Mouse (Mus musculus): ENCODE data around the gene Irf8. TPM values are rescaled to one million over a fixed set of nuclear protein-coding genes. Genes with fewer than 3 reads are reported as not detected.

Irf8 gene
- total and polyA plus RNA-seq, 3 experiments = not detected

DNA sequence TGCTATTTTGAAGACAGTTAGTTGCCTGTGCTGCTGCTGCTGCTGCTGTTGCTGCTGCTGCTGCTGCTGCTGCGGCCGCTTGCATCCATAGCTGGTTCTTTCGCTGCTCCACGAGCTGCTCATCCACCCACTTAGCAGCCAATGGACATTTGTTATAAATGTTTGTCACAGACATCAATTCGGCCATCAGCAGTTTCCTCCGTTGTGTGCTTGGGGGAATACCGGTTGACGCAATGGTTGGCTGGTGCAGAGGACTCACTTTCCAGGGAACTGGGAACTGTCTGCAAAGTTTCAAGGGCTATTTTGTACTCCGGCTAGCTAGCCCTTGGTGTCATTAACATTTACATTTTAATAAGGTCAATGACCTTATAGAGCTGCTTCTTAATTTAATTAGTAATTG, 32.0 kb upstream of the Irf8 start:
- TF ChIP-seq HCFC1 (IDR thresholded peaks at IDR 0.05; ENCODE audit: low read depth, low read length) (no peak), SIN3A (IDR thresholded peaks at IDR 0.05; ENCODE audit: low read length) (no peak), JUND (IDR thresholded peaks at IDR 0.05; ENCODE audit: low read depth, low read length) (no peak), BHLHE40 (IDR thresholded peaks at IDR 0.05; ENCODE audit: borderline replicate concordance, low read depth, low read length) (no peak), MAX (IDR thresholded peaks at IDR 0.05; ENCODE audit: low read length) (no peak), POLR2AphosphoS5 (IDR thresholded peaks at IDR 0.05; ENCODE audit: borderline replicate concordance, low read depth, low read length) (no peak), UBTF (IDR thresholded peaks at IDR 0.05; ENCODE audit: borderline replicate concordance, insufficient read depth, low read depth, low read length) (no peak), ETS1 (IDR thresholded peaks at IDR 0.05; ENCODE audit: low read depth, low read length) (no peak), ZKSCAN1 (IDR thresholded peaks at IDR 0.05; ENCODE audit: low read depth, low read length) (no peak), KAT2A (conservative IDR thresholded peaks at IDR 0.05; ENCODE audit: low read depth, low read length) (no peak), MEF2A (IDR thresholded peaks at IDR 0.05; ENCODE audit: extremely low read depth, insufficient replicate concordance, low read depth, low read length, poor library complexity, severe bottlenecking) (no peak), E2F4 (IDR thresholded peaks at IDR 0.05; ENCODE audit: borderline replicate concordance, low read depth, low read length) (no peak)
- H3K27me3 ChIP-seq (ENCODE audit: control insufficient read depth in 1 of 2, insufficient read depth in 2 of 2, low read length in 2 of 2) = no peaks in the 10 kb centered on the region

DNA sequence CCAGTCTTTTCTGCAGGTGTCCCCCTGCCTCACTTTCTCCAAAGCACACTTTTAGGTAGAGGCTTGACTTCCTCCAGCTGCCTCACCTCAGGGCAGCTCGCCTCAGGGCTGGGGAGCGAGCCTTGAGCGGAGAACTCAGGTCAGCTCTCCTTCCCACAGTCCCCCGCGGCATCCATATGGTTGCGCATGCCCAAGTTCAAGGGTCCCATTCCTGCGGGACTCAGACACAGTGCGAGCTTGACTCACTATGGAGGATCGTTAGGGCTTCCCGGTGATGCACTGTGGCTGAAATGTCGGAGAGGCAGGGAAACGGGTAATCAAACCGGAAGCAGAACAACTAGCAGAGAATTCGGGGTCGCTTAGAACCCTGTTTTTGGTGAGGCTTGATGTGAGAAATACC, 31.0 kb upstream of the Irf8 start:
- TF ChIP-seq SMC3 (IDR thresholded peaks at IDR 0.05; ENCODE audit: low read depth, low read length) (no peak), MAX (IDR thresholded peaks at IDR 0.05; ENCODE audit: low read length) (no peak), MYC (IDR thresholded peaks at IDR 0.05; ENCODE audit: low read depth, low read length) (no peak), TBP (IDR thresholded peaks at IDR 0.05; ENCODE audit: low read depth, low read length) (no peak), ELF1 (IDR thresholded peaks at IDR 0.05; ENCODE audit: low read depth, low read length) (no peak), ETS1 (IDR thresholded peaks at IDR 0.05; ENCODE audit: low read depth, low read length) (no peak), MAFK (IDR thresholded peaks at IDR 0.05; ENCODE audit: borderline replicate concordance, low read depth, low read length) (no peak), USF1 (IDR thresholded peaks at IDR 0.05; ENCODE audit: low read depth, low read length) (no peak)
- no peaks in the 10 kb centered on the region for H3K9me3 ChIP-seq (replicated peaks; ENCODE audit: insufficient read depth, low read length)
- H3K9ac ChIP-seq (ENCODE audit: control insufficient read depth, low read depth, low read length, poor library complexity, severe bottlenecking) = no peak overlapping the region
- no peak overlapping the region for H3K4me3 ChIP-seq (ENCODE audit: control insufficient read depth in 1 of 2, insufficient read depth in 1 of 2, low read depth in 2 of 2, low read length in 2 of 2)
- no peaks in the 10 kb centered on the region for H3K36me3 ChIP-seq (ENCODE audit: control insufficient read depth in 1 of 2, insufficient read depth in 2 of 2, low read length in 2 of 2)
- H3K27ac ChIP-seq (ENCODE audit: control insufficient read depth, low read depth, low read length) = no peak overlapping the region
- no peak for DNase-seq (ENCODE audit: low read depth, low spot score)
- no peaks in the 10 kb centered on the region for H3K79me2 ChIP-seq (ENCODE audit: control insufficient read depth, insufficient read depth, low read length, poor library complexity)
- no peaks in the 10 kb centered on the region for H3K4me1 ChIP-seq (ENCODE audit: control insufficient read depth in 1 of 2, insufficient read depth in 2 of 2, low read length in 2 of 2)
- no peaks in the 10 kb centered on the region for H3K27me3 ChIP-seq (ENCODE audit: control insufficient read depth in 1 of 2, insufficient read depth in 2 of 2, low read length in 2 of 2)

More for the DNA sequence above, 32.0 kb upstream of the Irf8 start:
- Histone ChIP-seq H3K4me3 (ENCODE audit: control insufficient read depth in 1 of 2, insufficient read depth in 1 of 2, low read depth in 2 of 2, low read length in 2 of 2) (no peak overlapping the region), H3K4me1 (ENCODE audit: control insufficient read depth in 1 of 2, insufficient read depth in 2 of 2, low read length in 2 of 2) (no peaks in the 10 kb centered on the region), H3K9me3 (replicated peaks; ENCODE audit: insufficient read depth, low read length) (no peaks in the 10 kb centered on the region), H3K79me2 (ENCODE audit: control insufficient read depth, insufficient read depth, low read length, poor library complexity) (no peaks in the 10 kb centered on the region), H3K27ac (ENCODE audit: control insufficient read depth, low read depth, low read length) (no peak overlapping the region), H3K36me3 (ENCODE audit: control insufficient read depth in 1 of 2, insufficient read depth in 2 of 2, low read length in 2 of 2) (no peaks in the 10 kb centered on the region), H3K9ac (ENCODE audit: control insufficient read depth, low read depth, low read length, poor library complexity, severe bottlenecking) (no peak overlapping the region)
- no peak for DNase-seq (ENCODE audit: low read depth, low spot score)

Measured in MEL (cell line).